Mouse (Mus musculus) liver, embryonic 13.5 days (tissue): ENCODE results near the gene Lpar4. TPM values are rescaled to one million over a fixed set of nuclear protein-coding genes. Genes with fewer than 3 reads are reported as not detected.

Experiments
- ATAC-seq: fragments of 200-750 bp; cut with Nextera tagmentation; 2 replicates; pipeline ENCODE4 v1.8.0; 2017; ENCODE audit warnings: low read depth, mild to moderate bottlenecking, moderate number of reproducible peaks, moderate library complexity
- DNase-seq: peaks from one replicate; pipeline ENCODE4 v3.0.0; 2022
- H3K27ac ChIP-seq: fragments of 300-500 bp; sonication (generic); 2 replicates; pipeline ENCODE4 v1.5.1; 2015; ENCODE audit warnings: moderate library complexity, mild to moderate bottlenecking, inconsistent platforms
- H3K27me3 ChIP-seq: fragments of 300-500 bp; sonication (generic); 2 replicates; pipeline ENCODE4 v1.6.1; 2015; ENCODE audit warnings: mild to moderate bottlenecking, inconsistent platforms
- H3K36me3 ChIP-seq: fragments of 300-500 bp; sonication (generic); 2 replicates; pipeline ENCODE4 v1.6.1; 2015; ENCODE audit warnings: mild to moderate bottlenecking, inconsistent platforms
- H3K4me1 ChIP-seq: fragments of 300-500 bp; sonication (generic); replicated peaks from 2 replicates; pipeline ENCODE4 v1.6.1; 2015; ENCODE audit warnings: inconsistent platforms
- H3K4me2 ChIP-seq: fragments of 300-500 bp; sonication (generic); 2 replicates; pipeline ENCODE4 v1.6.1; 2015; ENCODE audit warnings: inconsistent platforms, mild to moderate bottlenecking, moderate library complexity
- H3K4me3 ChIP-seq: fragments of 300-500 bp; sonication (generic); replicated peaks from 2 replicates; pipeline ENCODE4 v1.5.1; 2015; ENCODE audit warnings: mild to moderate bottlenecking, inconsistent platforms
- H3K9ac ChIP-seq: fragments of 300-500 bp; sonication (generic); 2 replicates; pipeline ENCODE4 v1.6.1; 2015; ENCODE audit warnings: mild to moderate bottlenecking, inconsistent platforms
- H3K9me3 ChIP-seq: fragments of 300-500 bp; sonication (generic); replicated peaks from 2 replicates; pipeline ENCODE4 v1.6.1; 2016; ENCODE audit warnings: inconsistent platforms
- WGBS: fragments of 180-500 bp; shearing (Covaris S2); methylation state at CpG from one replicate; pipeline ENCODE4 v1.1.7; 2015; ENCODE audit not compliant: insufficient replicate concordance; 5-methylcytosine and 5-hydroxymethylcytosine counted together
- polyA plus RNA-seq: library from polyadenylated mRNA; unstranded; fragments of >200 nt; fragmentation: Nextera tagmentation; extraction: Ambion mirVana; gene quantifications from 2 replicates; pipeline ENCODE4 v1.2.1, GENCODE M21; 2015

Lpar4 gene
- polyA plus RNA-seq, 1 experiment from 2014 or later, result 3.5 TPM

- 37% methylated on average over 2 of the region's 2 CpGs for WGBS
Measured at GRCm38 (mm10) chrX:106964326-106964725, 43.9 kb downstream of the Lpar4 start.

More at GRCm38 (mm10) chrX:106964326-106964725, 43.9 kb downstream of the Lpar4 start:
- Histone ChIP-seq H3K9ac (no peak overlapping the region), H3K4me3 (no peak overlapping the region), H3K4me1 (no peaks in the 10 kb centered on the region), H3K4me2 (no peak overlapping the region), H3K36me3 (no peaks in the 10 kb centered on the region), H3K9me3 (no peaks in the 10 kb centered on the region), H3K27me3 (no peaks in the 10 kb centered on the region), H3K27ac (no peak overlapping the region)
- ATAC-seq (no peak), DNase-seq (no peak)

Other genes starting within 250 kb of the Lpar4 start
- 2.5 and 2.6 TPM in 2 replicates for gene Rtl3, start 80.0 kb upstream of the Lpar4 start, polyA plus RNA-seq
- 0.05 and 0.08 TPM in 2 replicates for gene P2ry10, start 167.9 kb downstream of the Lpar4 start, polyA plus RNA-seq
- gene P2ry10b, start 228.3 kb downstream of the Lpar4 start, polyA plus RNA-seq, result 0.97 and 1.00 TPM in 2 replicates